Mouse (Mus musculus) retina, embryonic 14.5 days (tissue): ENCODE data around the gene Fam174a.

Source experiments
- DNase-seq: peaks from one replicate; pipeline ENCODE4 v3.0.0-alpha.2; 2015; ENCODE audit warnings: low spot score

Gene Fam174a

DNA sequence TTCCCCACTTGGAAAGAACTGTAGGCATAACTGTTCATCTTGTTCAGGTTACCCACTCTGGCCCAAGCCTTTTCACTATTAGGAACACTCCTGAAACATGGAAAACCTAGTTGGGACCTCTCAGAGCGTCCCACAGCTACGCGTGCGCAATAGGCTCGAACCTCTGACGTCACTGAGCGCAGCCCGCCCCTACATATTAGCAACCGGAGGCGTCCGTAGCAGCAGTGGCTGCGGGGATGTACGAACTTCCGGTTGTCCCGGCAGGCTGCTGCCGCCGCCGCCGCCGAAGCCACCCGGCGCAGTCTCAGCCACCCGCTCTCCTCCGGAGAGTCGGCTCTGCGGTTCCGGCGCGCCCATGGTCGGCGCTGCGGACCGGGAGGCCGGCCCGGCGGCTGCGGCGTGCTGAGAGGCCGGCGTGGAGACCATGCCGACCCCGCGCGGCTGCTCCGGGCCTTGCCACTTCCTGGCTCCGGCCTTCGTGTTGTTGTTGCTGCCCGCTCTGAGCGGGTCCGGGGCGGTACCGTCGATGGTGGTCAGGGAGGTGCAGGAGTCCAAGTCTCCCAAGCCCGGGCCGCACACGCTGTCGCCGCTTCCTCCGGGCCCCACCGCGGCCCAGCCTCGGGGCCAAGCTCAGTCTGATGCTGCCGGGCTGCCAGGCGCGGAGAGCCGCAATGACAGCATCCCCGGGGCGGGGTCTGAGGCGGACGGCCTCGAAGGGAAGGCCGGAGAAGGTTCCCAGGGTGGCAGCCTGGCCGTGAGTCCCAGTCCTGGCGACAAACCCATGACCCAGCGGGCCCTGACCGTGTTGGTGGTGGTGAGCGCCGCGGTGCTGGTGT, at the start of gene Fam174a:
TSS of gene Fam174a (plus strand) at position 231 of the 836 bp plus-strand sequence.
- DNase-seq: peak; percentile 95

DNA sequence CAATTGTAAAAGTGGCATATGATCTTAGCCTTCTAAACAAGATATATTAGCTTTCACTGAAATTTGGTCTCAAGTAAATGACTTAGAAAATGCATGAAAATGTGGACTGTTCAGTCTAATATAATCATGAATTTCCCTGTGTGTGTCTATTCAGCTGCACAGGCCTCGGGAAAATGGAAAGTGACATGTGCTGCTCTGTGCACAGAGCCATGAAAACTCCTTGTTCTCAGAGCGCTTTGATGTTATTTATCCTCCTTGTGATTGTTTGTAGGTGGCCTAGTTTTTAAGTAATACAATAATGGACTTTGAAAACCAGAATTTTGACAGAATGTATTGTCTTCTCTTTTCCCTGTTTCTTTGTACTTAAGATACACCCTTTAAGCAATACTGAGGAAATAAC, 49.6 kb upstream of the Fam174a start:
- DNase-seq: peak; percentile 78

- peak; percentile 36 for DNase-seq
These were observed 45.3 kb upstream of the Fam174a start for GRCm38 (mm10) chr1:95267950-95268724.

- no peak for DNase-seq
These were observed 40.1 kb upstream of the Fam174a start for GRCm38 (mm10) chr1:95273321-95273720.

- no peak for DNase-seq
These were observed 5.1 kb upstream of the Fam174a start for GRCm38 (mm10) chr1:95308324-95308723.

DNA sequence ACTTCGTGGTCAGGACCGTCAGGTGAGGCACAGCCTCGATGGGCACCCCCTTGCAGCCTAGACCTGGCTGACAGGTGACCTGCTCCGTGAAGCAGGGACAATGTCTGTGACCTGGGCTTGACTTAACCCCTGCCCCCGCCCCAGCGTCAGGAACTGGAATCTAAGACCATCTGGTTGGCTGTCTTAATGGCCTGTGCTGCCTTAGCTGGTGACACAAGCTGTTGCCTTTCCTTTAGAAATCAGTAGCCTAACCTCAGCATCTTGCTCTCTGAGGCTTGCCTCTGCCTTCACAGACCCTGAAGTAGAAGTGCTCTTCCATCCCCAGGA, 769 bp downstream of the Fam174a start:
- DNase-seq: peak; percentile 46

DNA sequence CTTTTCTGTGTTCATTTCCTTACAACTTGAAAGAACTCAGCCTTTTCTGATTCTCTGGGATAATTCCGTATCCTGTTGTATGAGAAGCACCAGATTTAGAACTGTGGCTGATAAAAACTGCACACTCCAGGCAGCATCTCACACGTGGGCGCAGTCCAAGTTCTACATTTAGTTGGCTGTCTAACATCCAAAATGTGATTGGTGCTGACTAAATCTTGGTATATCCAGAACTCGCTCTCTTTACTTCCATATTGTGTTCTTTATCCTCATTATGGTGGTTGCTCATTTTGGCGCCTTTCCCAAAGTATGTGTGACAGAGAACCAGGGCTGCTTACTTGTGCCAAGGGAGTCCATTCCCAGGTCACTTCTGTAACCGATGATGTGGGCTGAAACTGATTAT, 2.6 kb downstream of the Fam174a start:
- DNase-seq: no peak

DNA sequence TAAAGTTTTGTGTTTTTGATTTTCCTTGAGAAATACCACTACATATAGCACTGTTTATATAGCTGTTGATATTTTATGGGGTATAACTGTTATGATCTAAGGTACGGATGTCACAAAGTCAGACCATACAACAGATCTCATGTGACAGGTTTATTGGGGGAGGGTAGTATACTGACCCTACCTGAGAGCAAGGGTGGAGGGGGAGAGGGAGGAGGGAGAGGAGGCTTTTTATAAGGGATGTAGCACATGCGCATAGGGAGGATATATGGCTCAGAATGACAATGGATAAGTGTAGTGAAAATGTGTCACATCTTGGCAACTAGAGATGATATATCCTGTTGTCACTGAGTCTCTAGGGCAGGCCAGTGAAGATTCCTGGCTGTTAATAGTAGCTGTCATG, 8.8 kb downstream of the Fam174a start:
- no peak for DNase-seq

- no peak for DNase-seq
These were observed 9.6 kb downstream of the Fam174a start for GRCm38 (mm10) chr1:95323004-95323403.

DNA sequence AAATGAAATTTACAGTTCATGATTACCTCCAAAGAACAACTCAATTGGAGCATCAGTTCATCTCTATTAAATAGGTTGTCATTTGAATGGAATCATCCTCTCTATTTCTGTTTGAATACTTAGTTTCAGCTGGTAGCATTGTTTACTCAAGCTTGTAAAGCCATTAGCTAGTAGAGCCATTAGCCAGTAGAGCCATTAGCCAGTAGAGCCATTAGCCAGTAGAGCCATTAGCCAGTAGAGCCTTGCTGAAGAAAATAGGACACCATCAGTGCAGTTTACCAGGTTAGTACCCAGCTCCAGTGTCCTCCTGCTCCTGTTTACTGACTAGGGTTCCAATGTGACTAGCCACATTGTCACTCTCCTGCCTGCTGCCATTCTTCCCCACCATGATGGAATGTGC, 13.4 kb downstream of the Fam174a start:
- DNase-seq: no peak

GRCm38 (mm10) chr1:95339618-95340017, 26.2 kb downstream of the Fam174a start:
- no peak for DNase-seq

DNA sequence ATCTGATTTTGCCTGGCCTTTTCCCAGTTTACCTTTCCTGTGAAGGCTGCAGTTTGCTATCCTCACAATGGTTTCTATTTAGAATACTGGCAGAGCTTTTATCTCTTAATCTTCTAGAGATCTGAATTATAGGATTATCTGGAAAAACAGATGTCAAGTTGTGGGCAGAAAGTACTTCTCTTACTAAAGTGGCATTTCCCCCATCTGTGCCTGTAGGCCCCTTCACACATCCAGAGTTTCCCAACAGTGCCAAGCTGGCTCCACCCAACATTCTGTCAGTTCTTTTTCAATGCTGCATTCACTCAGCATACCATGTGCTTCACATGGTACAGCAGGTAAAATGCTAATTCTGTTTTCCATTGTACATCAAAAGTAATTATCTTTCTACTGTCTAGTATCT, 28.8 kb downstream of the Fam174a start:
- no peak for DNase-seq

DNA sequence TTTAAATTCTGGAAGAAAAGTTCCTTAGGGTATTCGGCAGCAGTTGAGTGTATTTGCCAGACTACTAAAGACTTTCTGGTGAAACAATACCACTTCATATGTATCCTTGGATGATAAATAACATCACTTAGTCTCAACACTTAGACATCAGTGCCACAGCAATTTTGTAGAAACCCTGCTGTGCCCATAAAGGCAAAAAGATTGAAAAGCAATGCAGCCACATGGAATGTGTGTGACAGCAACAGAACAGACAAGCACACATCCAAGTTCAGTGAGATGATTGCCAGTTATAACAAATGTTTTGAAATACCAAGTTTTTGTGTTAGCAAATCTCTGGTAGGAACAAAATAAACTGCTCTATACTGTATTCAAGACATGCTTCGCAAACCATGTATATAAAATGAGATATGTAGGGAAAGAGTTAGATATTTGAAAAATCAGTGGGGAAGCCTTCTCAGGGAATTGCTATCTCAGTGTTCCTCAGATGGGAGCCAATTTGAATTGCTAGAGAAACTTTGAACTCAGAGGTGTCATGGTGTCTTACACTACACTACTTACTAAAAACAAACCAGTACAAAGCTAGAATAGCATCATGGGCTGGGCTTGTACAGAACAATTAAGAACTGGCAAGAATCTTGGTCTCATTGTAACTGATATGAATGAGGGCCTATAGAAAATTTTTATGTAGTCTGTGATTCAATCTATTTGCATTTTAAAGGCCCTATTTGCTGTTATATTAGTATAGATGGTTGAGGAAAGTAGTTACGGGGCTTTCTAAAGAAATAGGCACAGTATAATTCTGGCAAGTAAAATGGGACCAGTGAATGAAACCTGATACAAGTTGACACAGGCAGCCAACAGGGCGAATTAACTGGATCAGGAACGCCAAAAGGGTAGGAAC, 30.4 kb downstream of the Fam174a start:
- peak; percentile 18 for DNase-seq

DNA sequence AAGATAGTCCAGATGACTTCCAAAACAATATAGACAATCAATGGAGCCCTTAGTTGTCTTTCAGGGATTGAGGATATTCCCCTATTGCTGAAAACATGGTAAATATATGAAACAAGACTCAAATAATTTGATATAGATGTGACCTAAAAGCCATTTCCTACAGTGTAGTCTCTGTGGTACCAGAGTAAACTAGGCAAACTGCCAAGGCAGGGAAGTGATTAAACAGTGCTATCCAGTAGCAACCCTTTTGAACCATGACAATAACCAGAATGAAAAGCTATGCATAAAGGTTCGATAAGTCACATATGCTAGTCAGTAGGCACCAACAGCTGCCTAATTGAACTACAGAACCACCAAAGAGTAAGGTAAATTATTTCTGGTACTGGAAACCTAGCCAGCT, 40.7 kb downstream of the Fam174a start:
- no peak for DNase-seq

DNA sequence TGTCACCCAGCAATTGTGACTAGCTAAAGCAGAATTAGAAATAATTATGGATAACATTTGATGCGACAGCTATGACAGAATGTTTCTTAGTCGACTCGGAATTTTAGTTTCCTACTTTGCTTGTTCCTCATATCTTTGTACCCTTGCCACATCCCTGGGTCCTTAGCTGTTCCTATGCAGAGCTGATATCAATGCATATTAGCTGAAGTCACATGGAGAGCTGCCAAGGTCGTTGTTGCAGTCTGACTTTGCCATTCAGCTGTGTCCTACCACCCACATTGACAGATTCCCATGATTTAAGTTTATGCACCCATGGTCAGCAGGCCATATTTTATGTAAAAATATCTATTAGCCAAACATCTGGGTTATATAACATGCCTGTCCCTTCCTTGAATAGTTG, 43.5 kb downstream of the Fam174a start:
- DNase-seq: no peak

DNA sequence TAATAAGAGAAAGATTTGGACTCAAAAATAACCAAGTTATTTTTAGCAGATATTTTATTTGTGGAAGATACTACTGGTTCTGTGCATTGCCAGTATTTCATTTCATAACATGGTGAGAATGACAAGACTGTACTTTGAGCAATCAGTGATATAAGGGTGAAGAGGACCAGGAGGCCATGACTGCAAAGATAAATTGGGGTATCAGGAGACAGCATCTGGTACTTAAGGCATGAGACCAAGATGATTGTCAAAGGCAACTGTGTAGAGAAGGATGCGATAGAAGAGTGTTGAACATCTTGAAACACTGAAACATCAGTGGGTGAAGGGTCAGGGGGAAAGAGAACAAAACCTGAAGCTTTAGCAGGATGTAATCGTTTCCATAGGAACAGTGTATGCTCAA, 50.3 kb downstream of the Fam174a start:
- no peak for DNase-seq

DNA sequence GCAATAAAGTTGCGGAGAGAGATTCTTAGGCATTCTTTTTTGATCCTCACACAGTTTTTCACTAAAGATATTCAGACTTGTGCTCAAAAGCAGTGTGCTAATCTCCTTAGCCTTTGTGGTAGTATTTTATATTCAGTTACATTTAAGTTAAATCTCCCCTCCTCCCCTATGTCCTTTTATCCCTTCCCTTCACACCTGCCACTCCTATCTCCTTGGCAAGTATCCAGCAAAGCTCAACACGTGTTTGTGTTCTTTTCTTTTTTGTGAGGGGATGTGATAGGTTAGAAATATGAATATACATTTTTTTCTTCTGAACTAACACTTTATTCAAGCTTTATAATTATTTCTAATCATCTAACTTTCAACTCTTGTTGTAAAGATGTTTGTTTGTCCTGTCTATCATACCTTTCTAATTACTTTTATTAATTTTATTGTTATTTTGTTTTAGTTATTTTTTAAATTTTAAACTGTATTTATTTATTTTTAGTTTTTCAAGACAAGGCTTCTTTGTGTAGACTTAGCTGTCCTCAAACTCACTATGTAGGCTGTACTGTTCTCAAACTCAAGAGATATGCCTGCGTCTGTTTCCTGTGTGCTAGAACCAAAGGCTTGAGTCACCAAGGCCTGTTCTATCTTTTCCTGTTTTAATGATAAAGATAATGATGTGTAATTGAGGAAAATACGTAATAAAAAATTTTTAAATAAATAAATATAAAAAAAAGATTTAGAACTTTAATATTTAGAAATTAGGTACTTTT, 53.4 kb downstream of the Fam174a start:
- DNase-seq: no peak

DNA sequence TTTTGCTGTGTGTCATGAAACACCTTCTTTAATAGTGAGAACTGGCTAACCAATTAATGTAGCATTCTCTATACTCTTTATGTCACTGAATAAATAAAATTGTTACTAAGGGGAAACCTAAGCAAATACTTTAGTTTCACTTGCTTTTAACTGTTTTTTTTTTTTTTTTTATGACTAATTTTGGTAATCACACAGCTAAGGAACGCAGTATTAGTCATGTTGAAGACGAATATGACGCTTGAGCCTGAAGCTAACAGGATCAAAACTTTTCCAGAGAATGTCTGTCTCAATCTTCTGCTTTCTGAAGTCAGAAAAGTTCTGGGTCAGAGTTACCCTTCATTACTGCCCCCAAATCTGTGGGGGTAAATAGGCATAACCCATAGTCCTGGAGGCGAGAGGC, 54.3 kb downstream of the Fam174a start:
- no peak for DNase-seq

GRCm38 (mm10) chr1:95375443-95375842, 62.0 kb downstream of the Fam174a start:
- DNase-seq: no peak

DNA sequence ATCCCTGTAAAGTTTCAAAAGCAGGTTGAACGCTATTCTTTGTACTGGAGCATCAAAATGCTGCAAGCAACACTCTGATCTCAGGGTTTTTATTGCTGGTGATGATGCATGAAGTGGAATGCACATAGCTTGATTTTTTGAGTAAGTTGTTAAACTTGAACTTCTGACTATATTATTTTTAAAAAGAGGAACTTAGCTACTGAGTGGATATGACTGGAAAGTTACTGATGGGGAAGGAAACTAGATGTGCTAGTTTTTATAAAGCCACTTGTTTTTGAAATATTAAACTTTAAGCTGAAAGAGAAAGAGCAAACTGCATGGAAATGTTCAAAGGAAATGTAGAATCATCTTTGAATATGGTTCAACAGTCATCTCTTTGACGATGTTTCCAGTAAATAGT, 67.6 kb downstream of the Fam174a start:
- DNase-seq: no peak
